Mouse (Mus musculus) forebrain, embryonic 12.5 days (tissue): ENCODE measurements around the gene Rprd1b. TPM values are rescaled to one million over a fixed set of nuclear protein-coding genes. Genes with fewer than 3 reads are reported as not detected.

ENCODE experiments used
- ATAC-seq: fragments of 200-750 bp; cut with Nextera tagmentation; 2 replicates; pipeline ENCODE4 v1.8.0; 2017; ENCODE audit warnings: moderate TSS enrichment; ENCODE audit not compliant: low FRiP score
- H3K27ac ChIP-seq: fragments of 300-500 bp; sonication (generic); 2 replicates; pipeline ENCODE4 v1.5.1; 2016; ENCODE audit warnings: mild to moderate bottlenecking
- H3K27me3 ChIP-seq: fragments of 300-500 bp; sonication (generic); 2 replicates; pipeline ENCODE4 v1.6.1; 2016; ENCODE audit warnings: mild to moderate bottlenecking
- H3K36me3 ChIP-seq: fragments of 300-500 bp; sonication (generic); replicated peaks from 2 replicates; pipeline ENCODE4 v1.6.1; 2016; ENCODE audit warnings: mild to moderate bottlenecking
- H3K4me1 ChIP-seq: fragments of 300-500 bp; sonication (generic); 2 replicates; pipeline ENCODE4 v1.6.1; 2016
- H3K4me2 ChIP-seq: fragments of 300-500 bp; sonication (generic); 2 replicates; pipeline ENCODE4 v1.6.1; 2016; ENCODE audit warnings: mild to moderate bottlenecking, moderate library complexity
- H3K4me3 ChIP-seq: fragments of 300-500 bp; sonication (generic); replicated peaks from 2 replicates; pipeline ENCODE4 v1.5.1; 2016; ENCODE audit warnings: mild to moderate bottlenecking
- H3K9ac ChIP-seq: fragments of 300-500 bp; sonication (generic); 2 replicates; pipeline ENCODE4 v1.6.1; 2016; ENCODE audit warnings: mild to moderate bottlenecking
- H3K9me3 ChIP-seq: fragments of 300-500 bp; sonication (generic); 2 replicates; pipeline ENCODE4 v1.6.1; 2016
- WGBS: fragments of 180-500 bp; shearing (Covaris S2); methylation state at CpG from one replicate; pipeline ENCODE4 v1.1.7; 2016; 5-methylcytosine and 5-hydroxymethylcytosine counted together
- polyA plus RNA-seq: library from polyadenylated mRNA; unstranded; fragments of >200 nt; fragmentation: Nextera tagmentation; extraction: Ambion mirVana; gene quantifications from 2 replicates; pipeline ENCODE4 v1.2.1, GENCODE M21; 2016

The Rprd1b gene
- polyA plus RNA-seq, 1 experiment from 2014 or later = 61.1 TPM

DNA sequence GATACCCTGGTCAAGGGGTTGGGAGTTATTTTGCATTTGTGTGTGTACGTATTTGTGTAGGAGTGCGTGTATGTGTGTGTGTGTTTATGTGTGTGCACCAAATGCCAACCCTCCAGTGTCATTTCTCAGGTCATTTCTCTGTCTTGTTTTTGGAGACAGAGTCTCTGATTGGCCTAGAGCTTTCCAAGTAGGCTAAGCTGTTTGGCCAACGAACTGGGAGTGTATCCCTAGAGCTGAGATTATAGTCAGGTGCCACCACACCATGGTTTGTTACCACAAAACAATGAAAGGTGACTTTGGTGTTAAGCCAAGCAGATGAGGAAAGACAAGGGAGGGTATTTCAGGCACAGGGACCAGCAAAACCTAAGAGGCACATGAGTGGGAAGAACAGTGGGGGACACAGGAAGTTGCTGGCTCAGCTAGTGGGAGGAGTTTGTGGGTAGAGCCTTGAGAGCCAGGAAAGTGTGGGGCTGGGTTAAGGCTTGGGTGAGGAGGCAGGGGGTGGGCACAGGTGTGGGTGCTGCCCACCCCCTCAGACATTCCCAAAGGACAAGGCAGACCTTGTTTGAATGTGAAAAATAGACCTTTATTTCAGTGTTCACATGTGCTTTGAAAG is 87.6 kb downstream of the Rprd1b start:
- no peaks in the 10 kb centered on the region for H3K36me3 ChIP-seq
- H3K27me3 ChIP-seq = no peaks in the 10 kb centered on the region
- H3K9ac ChIP-seq = no peak overlapping the region
- H3K27ac ChIP-seq = no peak overlapping the region
- ATAC-seq = no peak
- no peaks in the 10 kb centered on the region for H3K4me1 ChIP-seq
- H3K9me3 ChIP-seq = no peaks in the 10 kb centered on the region
- no peak overlapping the region for H3K4me3 ChIP-seq
- 91% methylated on average over 3 of the region's 3 CpGs for WGBS
- H3K4me2 ChIP-seq = no peak overlapping the region

DNA sequence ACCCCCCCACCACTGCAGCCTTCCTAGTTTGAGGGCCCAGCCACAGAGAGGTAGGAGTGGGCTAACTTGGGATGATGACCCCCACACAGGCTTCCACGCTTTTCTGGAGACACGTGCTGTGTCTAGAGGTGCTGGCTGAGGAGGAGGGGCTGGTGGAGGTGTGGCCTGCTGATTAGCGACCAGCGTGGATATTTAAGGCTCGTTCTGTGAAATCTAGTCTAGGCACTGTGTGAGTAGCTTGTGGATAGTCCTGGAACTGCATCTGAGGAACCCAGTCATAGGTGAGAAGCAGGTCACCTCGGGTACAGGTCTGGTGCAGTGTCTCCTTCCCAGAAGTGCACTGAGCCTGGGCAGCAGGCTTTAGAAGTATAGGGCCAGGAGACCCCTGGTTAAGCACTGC is 88.4 kb downstream of the Rprd1b start:
- Histone ChIP-seq H3K27ac (no peak overlapping the region), H3K4me2 (no peak overlapping the region), H3K4me3 (no peak overlapping the region), H3K36me3 (no peaks in the 10 kb centered on the region), H3K9ac (no peak overlapping the region), H3K4me1 (0 out of 2 replicates have a peak, but pooled peaks cover 4% of the 10 kb centered on the region), H3K9me3 (no peaks in the 10 kb centered on the region), H3K27me3 (no peaks in the 10 kb centered on the region)
- 64% methylated on average over 6 of the region's 6 CpGs for WGBS
- ATAC-seq = no peak

DNA sequence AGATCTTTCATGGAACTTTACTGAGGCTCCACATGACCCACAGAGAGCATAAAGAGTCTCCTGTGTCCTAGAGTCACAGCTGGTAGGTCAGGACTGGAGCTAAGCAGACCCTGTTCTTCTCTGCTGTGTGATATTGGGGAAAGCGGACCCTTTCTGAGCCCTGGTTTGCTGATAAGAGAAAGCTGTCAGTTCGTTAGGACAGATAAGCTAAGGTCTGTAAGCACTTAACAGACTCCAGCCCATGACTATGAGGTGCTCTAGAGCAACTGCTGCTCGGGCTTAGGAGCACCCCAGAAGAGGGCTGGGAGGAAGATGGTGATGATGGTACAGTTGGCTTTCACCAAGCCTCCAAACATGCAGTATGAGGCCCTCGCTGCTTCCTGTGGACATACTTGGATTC is 90.8 kb downstream of the Rprd1b start:
- H3K4me3 ChIP-seq = no peak overlapping the region
- H3K9me3 ChIP-seq = no peaks in the 10 kb centered on the region
- no peak overlapping the region for H3K4me2 ChIP-seq
- no peaks in the 10 kb centered on the region for H3K36me3 ChIP-seq
- H3K4me1 ChIP-seq = peaks cover 4% of the 10 kb centered on the region; the same call in 1 of the 2 replicates
- WGBS = 90% methylated on average over 4 of the region's 4 CpGs
- no peak overlapping the region for H3K27ac ChIP-seq
- H3K27me3 ChIP-seq = no peaks in the 10 kb centered on the region
- ATAC-seq = no peak
- no peak overlapping the region for H3K9ac ChIP-seq

DNA sequence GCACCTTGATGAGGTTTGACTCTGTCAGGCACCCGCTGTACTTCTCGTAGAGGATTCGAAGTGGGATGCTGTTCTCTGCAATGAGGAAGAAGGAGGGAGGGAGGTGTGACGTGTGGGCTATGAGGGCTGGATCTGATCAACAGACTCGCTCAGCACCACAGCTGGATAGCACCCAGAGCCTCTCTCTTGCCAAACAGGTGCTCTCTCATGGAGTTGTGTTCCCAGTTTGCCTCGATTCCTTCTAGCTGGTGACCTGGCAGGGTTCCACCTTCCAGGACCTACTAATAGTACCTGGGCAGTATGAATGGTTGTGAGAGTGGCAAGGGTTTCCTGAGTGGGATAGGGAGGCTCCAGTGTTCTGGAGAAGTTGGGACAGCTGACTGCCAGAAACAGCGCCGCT is 91.9 kb downstream of the Rprd1b start:
- Histone ChIP-seq H3K9ac (no peak overlapping the region), H3K4me1 (peaks cover 4% of the 10 kb centered on the region; the same call in 1 of the 2 replicates), H3K4me2 (no peak overlapping the region), H3K27me3 (no peaks in the 10 kb centered on the region), H3K36me3 (no peaks in the 10 kb centered on the region), H3K27ac (no peak overlapping the region), H3K9me3 (no peaks in the 10 kb centered on the region), H3K4me3 (no peak overlapping the region)
- no peak for ATAC-seq
- WGBS = 84% methylated on average over 8 of the region's 8 CpGs

DNA sequence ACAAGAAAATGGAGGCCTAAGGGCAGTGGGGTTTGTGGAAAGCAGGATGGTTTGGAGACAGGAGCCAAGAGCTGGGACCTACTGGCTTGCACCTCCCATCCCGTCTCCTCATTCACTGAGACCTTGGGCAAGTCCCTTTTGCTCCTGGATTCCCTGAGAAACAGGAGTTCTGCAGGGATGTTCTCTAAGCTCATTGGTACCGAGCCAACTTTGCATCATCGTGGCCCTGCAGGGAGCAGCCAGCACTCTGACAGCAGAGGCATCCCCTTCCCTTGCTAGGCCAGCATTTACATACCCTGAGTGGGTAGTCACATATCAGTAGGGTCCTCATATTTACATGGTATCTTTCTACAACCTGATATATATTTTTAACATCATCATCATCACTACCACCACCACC is 92.6 kb downstream of the Rprd1b start:
- Histone ChIP-seq H3K4me2 (no peak overlapping the region), H3K36me3 (no peaks in the 10 kb centered on the region), H3K27me3 (no peaks in the 10 kb centered on the region), H3K4me3 (no peak overlapping the region), H3K4me1 (peaks cover 4% of the 10 kb centered on the region; the same call in 1 of the 2 replicates), H3K9me3 (no peaks in the 10 kb centered on the region), H3K9ac (no peak overlapping the region), H3K27ac (no peak overlapping the region)
- WGBS = 85% methylated on average over 3 of the region's 3 CpGs
- no peak for ATAC-seq

DNA sequence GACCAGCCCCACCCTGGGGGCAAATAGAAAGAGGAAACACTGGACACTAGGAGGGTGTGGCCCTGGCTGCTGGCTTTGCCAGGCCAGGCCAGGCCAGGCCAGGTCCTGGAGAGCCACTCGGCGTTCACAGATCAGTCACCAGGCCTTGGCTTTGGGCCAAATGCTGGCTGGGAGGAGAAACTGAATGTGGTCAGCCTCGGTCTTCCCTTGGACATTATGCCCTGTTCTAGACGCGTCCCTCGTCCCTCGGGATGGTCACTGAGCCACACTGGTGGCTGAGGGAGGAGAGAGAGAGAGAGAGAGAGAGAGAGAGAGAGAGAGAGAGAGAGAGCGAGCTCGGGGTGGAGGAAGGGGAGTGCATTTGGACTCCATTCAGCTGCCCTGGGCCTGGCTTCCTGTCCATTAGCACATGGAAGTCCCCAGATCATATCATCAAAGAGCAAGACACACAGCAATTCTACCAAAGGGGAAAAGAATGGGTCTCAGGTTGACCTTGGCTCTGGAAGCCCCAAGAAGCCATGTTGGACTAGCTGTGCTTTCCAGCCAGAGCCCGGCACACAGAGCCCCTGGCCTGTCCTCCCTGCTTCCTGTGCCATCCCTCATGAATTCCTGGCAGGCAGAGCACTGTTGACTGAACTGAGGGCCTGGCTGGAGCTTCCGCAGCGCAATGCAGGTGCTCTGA is 93.5 kb downstream of the Rprd1b start:
- no peaks in the 10 kb centered on the region for H3K27me3 ChIP-seq
- H3K4me2 ChIP-seq = no peak overlapping the region
- no peaks in the 10 kb centered on the region for H3K9me3 ChIP-seq
- H3K4me1 ChIP-seq = peaks cover 4% of the 10 kb centered on the region; the same call in 1 of the 2 replicates
- no peak overlapping the region for H3K4me3 ChIP-seq
- no peak overlapping the region for H3K27ac ChIP-seq
- 82% methylated on average over 12 of the region's 12 CpGs for WGBS
- no peak overlapping the region for H3K9ac ChIP-seq
- ATAC-seq = no peak
- H3K36me3 ChIP-seq = no peaks in the 10 kb centered on the region

DNA sequence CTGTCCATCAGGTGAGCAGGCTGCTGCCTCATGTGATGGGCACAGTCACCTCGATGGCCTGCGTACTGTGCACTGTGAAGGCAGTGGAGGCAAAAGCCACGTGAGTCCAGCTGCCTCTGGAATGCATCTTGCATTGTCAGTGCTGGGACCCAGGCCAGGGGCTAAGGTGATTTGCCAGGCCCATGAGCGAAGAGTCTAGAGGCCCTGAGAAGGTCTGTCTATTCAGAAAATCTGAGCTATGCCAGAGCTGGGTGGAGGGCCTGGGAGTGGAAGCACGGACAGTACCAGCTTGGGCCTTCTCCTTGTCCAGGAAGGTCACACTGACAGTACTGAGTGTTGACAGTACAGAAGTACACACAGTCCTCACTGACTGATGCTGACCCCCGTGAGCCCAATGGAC is 94.5 kb downstream of the Rprd1b start:
- no peaks in the 10 kb centered on the region for H3K36me3 ChIP-seq
- no peak overlapping the region for H3K4me2 ChIP-seq
- peaks cover 4% of the 10 kb centered on the region; the same call in 1 of the 2 replicates for H3K4me1 ChIP-seq
- no peak overlapping the region for H3K9ac ChIP-seq
- H3K27me3 ChIP-seq = no peaks in the 10 kb centered on the region
- H3K4me3 ChIP-seq = no peak overlapping the region
- H3K27ac ChIP-seq = no peak overlapping the region
- 91% methylated on average over 6 of the region's 6 CpGs for WGBS
- H3K9me3 ChIP-seq = no peaks in the 10 kb centered on the region
- no peak for ATAC-seq

DNA sequence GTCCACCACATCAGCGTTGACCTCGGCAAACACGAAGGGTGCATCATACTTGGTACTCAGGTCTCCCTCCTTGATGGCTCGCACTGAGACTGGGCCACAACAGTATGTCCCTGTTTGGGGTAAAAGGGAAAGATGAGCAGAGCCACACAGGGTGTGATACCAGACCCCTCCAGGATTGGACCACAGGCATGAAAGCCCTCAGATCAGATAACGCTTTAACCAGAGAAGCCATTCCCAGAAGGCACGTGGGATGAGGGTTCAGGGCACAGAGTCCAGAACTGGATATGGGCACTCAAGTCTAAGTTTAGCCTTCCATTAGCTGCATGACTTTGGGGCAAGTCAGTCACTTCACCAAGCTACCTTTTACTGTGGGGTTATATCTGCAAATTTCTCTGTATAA is 98.9 kb downstream of the Rprd1b start:
- Histone ChIP-seq H3K9ac (no peak overlapping the region), H3K36me3 (no peaks in the 10 kb centered on the region), H3K27ac (no peak overlapping the region), H3K4me3 (no peak overlapping the region), H3K4me1 (peaks cover 14% of the 10 kb centered on the region), H3K9me3 (no peaks in the 10 kb centered on the region), H3K4me2 (no peak overlapping the region), H3K27me3 (no peaks in the 10 kb centered on the region)
- no peak for ATAC-seq
- WGBS = 93% methylated on average over 6 of the region's 6 CpGs

DNA sequence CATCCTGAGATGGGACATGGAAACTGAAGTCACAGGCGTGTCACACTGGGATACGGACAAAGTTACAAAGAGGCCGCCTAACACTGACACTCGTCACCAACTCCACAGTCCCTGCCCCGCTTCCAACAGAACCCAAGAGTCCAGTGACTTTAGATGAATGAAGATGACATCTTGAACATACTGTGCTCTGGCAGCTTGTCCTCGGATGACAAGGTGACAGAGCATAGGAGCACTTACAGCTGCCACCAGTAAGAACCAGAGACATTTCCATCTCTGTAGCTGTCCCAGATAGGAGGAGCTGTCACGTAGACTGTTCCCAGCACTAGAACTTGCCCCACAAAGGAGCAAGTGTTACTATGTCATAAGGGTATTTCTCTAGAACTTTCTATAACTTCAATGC is 99.6 kb downstream of the Rprd1b start:
- ATAC-seq = no peak
- H3K4me2 ChIP-seq = no peak overlapping the region
- H3K36me3 ChIP-seq = no peaks in the 10 kb centered on the region
- no peak overlapping the region for H3K27ac ChIP-seq
- WGBS = 92% methylated on average over 7 of the region's 7 CpGs
- no peaks in the 10 kb centered on the region for H3K9me3 ChIP-seq
- no peak overlapping the region for H3K9ac ChIP-seq
- peaks cover 14% of the 10 kb centered on the region for H3K4me1 ChIP-seq
- no peak overlapping the region for H3K4me3 ChIP-seq
- no peaks in the 10 kb centered on the region for H3K27me3 ChIP-seq

DNA sequence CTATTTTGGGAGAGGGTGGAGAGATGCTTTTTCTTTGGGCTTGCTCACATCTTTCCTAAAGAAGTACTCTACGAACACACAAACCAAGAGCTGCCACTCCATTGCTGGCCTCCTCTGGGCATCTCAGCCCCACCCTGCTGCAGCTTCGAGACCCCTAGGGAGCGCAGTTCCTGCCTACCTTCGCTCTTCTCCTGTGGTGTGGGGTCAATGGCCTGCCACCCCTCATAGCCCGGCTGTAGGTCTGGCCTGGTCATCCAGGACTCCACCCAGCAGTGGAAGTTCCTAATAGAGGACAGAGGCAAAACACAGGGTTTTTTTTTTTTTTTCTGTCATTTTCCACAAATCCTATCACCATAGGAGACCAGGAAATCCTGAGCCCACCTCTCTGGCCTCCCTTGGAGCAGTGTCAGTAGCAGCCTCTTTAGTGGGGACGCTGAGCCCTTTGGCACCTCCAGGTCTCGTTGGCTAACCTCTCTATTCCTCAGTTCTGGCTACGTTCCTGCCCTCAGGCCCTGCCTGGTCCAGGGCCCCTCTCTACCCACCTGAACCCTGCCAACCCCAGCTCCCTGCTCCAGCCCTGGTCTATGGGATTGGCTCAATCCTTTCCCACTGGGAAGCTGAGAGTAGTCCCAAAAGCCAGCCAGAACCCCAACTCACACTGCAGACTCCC is 100.3 kb downstream of the Rprd1b start:
- Histone ChIP-seq H3K9me3 (no peaks in the 10 kb centered on the region), H3K36me3 (no peaks in the 10 kb centered on the region), H3K4me2 (no peak overlapping the region), H3K4me1 (peaks cover 14% of the 10 kb centered on the region), H3K27ac (no peak overlapping the region), H3K9ac (no peak overlapping the region), H3K27me3 (no peaks in the 10 kb centered on the region), H3K4me3 (no peak overlapping the region)
- 84% methylated on average over 8 of the region's 8 CpGs for WGBS
- ATAC-seq = no peak

DNA sequence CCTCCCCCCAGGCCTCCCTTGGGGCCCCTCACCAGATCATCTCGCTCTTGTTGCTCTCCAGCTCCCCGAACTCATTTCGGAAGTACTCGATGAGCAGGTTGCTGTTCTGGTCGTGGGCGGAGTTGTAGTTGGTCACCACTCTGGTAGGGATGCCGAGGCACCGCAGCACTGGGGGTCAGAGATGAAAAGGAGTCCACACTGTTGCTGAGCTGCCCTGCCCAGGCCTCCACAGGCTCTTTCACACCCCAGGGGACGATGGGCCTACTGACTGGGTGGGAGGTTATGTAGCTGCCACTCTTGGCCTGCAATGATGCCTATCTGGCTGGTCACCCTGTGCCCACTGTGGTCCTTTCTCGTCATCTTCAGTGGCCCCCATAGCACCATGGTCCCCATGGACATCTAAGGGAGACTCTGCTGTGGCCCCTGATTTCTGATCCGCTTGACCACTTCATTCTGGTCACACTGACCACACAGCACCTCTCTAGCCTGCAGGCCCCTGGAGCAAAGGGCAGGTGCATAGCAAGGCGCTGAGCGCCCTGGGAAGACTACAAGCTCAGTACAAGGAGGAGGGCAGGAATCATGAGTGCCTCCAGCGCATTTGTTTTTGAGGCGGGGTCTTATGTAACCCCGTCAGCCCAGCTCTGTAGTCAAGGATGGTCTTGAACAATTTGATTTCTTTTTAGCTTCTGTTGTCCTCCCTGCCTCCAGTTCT is 101.2 kb downstream of the Rprd1b start:
- no peak overlapping the region for H3K4me2 ChIP-seq
- H3K27ac ChIP-seq = peak overlapping the region; percentile 48; the same call in 1 of the 2 replicates
- no peaks in the 10 kb centered on the region for H3K9me3 ChIP-seq
- no peak overlapping the region for H3K9ac ChIP-seq
- H3K27me3 ChIP-seq = no peaks in the 10 kb centered on the region
- 90% methylated on average over 16 of the region's 16 CpGs for WGBS
- H3K36me3 ChIP-seq = no peaks in the 10 kb centered on the region
- H3K4me3 ChIP-seq = no peak overlapping the region
- peaks cover 14% of the 10 kb centered on the region for H3K4me1 ChIP-seq
- ATAC-seq = no peak

DNA sequence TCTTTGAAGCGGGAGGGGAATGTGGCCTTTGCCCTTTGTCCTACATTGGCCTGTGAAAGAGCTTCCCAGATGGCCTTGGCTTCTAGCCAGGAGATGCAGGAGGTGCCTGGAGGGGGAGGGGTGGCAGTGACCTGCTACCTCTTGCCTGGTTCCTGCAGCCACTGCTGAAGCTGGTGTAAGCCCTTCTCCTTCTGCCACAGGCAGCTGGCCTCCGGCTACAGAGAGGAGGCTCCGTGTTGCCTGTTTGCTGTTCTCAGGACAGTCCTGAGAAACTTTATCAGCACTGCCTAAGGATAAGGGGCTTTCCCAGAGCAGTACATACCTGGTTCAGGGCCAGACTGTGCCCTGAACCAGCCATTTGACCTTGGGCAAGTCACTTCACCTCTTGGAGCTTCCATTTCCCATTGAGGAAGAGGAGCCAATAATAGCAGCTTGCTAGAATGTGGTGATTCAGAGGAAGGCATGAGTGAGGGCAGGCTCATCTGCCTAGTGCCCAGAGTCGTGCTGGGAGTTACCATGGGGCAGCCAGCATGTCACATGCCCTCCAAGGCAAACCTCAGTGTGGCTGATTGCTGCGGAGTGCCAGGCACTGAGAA is 102.2 kb downstream of the Rprd1b start:
- 57% methylated on average over 5 of the region's 5 CpGs for WGBS
- H3K27me3 ChIP-seq = no peaks in the 10 kb centered on the region
- no peak overlapping the region for H3K9ac ChIP-seq
- H3K4me3 ChIP-seq = no peak overlapping the region
- H3K4me2 ChIP-seq = no peak overlapping the region
- H3K36me3 ChIP-seq = no peaks in the 10 kb centered on the region
- H3K4me1 ChIP-seq = peaks cover 14% of the 10 kb centered on the region
- ATAC-seq = 0 out of 2 replicates have a peak, but pooled peaks have one; percentile 33
- no peaks in the 10 kb centered on the region for H3K9me3 ChIP-seq
- 0 out of 2 replicates have a peak overlapping the region, but pooled peaks have one; percentile 48 for H3K27ac ChIP-seq
